Mouse (Mus musculus): ENCODE measurements at regions not wholly inside any gene's neighbourhood (a gene's known extent, or its start where the extent isn't known, plus 50 kb on each side); places are given as distances from the start of the nearest gene placed in this dataset.
"Not testable (repeated sequence)": the region's sequence is repeated elsewhere in the genome, so short reads cannot be mapped to it uniquely, and the experiment has no call there.

DNA sequence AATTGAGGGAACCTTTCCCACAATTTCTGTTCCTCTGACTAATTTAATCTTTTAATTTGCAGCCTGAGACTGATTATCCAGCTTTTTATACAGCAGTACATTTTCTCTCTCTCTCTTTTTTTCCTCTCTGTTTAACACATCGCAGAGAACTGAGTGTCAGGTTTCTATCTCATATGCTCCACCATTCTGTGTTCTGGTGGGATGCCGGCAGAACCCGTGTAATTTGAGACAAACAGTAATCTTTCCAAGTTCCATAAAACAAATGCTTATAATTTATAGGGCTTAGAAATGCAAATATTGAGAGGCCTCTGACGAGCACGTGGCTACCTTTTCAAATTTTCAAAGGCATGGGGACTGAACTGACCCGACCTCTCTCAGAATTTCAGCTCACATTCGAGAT is 59.1 kb downstream of the Zbtb18 start:
- Histone ChIP-seq H3K4me3 (ENCODE audit: control insufficient read depth, low read depth, low read length) (no peak overlapping the region), H3K4me1 (ENCODE audit: control insufficient read depth, insufficient read depth, low read length) (no peaks in the 10 kb centered on the region; the same call in 1 of the 2 replicates), H3K27ac (ENCODE audit: control insufficient read depth, insufficient read depth, low read depth, low read length) (no peak overlapping the region), H3K36me3 (ENCODE audit: control insufficient read depth, insufficient read depth, low read length) (no peaks in the 10 kb centered on the region), H3K27me3 (ENCODE audit: control insufficient read depth, insufficient read depth, low read length) (no peaks in the 10 kb centered on the region)
- no peak for TF ChIP-seq CTCF (IDR thresholded peaks at IDR 0.05; ENCODE audit: control insufficient read depth, insufficient read depth, insufficient replicate concordance, low read depth, low read length)
- TF ChIP-seq POLR2A (IDR thresholded peaks at IDR 0.05; ENCODE audit: control insufficient read depth, low read depth, low read length): no peak

DNA sequence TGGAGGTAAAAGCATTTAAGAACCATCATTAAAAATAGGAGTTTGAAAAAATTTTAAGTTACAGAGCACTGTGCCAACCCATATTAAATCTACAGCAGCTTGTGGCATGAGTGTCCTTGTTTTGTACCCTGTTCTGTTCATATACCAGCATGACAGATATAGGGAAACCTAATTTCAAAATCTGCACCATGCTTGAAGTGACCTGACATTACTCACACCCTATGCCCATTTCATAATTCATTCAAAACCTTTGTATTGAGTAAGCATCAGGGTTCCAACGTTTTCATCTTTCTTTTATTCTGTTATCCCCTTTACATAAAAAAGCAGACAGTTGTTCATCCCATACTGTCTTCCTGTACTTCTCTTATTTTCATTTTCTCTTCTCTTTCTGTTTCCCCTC is 61.8 kb downstream of the Zbtb18 start:
- Histone ChIP-seq H3K4me1 (ENCODE audit: control insufficient read depth, insufficient read depth, low read length) (no peaks in the 10 kb centered on the region; the same call in 1 of the 2 replicates), H3K4me3 (ENCODE audit: control insufficient read depth, low read depth, low read length) (no peak overlapping the region), H3K36me3 (ENCODE audit: control insufficient read depth, insufficient read depth, low read length) (no peaks in the 10 kb centered on the region), H3K27me3 (ENCODE audit: control insufficient read depth, insufficient read depth, low read length) (no peaks in the 10 kb centered on the region), H3K27ac (ENCODE audit: control insufficient read depth, insufficient read depth, low read depth, low read length) (no peak overlapping the region)
- no peak for TF ChIP-seq CTCF (IDR thresholded peaks at IDR 0.05; ENCODE audit: control insufficient read depth, insufficient read depth, insufficient replicate concordance, low read depth, low read length)
- no peak for TF ChIP-seq POLR2A (IDR thresholded peaks at IDR 0.05; ENCODE audit: control insufficient read depth, low read depth, low read length)

DNA sequence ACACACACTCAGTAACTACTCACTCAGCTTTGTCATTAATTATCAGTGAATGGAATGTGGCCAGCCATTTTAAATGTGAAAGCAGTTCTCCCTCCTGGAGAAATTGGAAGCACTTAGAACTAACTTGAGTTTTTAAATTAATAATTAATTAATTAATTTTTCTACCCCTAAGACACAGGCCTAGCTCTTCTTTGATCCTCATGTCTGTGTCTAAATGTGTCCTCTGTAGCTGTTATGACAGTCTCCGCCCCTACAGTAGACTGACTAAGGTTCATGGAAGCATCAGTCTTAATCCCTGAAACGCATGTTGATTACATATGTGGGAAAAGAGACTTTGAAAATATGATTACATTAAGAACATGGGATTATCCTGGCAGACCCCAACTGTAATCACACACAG is 62.6 kb downstream of the Zbtb18 start:
- no peaks in the 10 kb centered on the region for H3K27me3 ChIP-seq (ENCODE audit: control insufficient read depth, insufficient read depth, low read length)

DNA sequence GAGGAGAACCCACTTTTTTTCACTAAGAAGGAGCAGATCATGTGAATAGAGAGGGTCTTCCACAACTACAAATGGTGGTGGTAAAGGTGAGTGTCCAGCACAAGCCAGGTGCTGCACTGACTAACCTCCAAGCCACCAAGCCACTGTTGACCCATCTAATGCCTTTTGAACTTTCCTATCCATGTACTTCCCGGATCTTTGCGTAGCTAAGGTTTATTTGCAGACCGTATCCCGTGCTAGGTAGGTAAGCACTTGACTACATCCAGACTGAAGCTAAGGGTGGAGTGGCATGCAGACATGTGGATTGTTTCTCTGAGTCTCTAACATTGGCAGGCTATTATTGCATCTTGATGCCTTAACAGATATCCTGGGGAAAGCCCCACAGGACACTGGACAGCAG is 65.2 kb downstream of the Zbtb18 start:
- not testable (repeated sequence) for H3K36me3 ChIP-seq (ENCODE audit: control insufficient read depth, insufficient read depth, low read length); H3K27me3 ChIP-seq (ENCODE audit: control insufficient read depth, insufficient read depth, low read length); H3K4me1 ChIP-seq (ENCODE audit: control insufficient read depth, insufficient read depth, low read length); H3K4me3 ChIP-seq (ENCODE audit: control insufficient read depth, low read depth, low read length); H3K27ac ChIP-seq (ENCODE audit: control insufficient read depth, insufficient read depth, low read depth, low read length)

More for the DNA sequence above, 62.6 kb downstream of the Zbtb18 start:
- Histone ChIP-seq H3K36me3 (ENCODE audit: control insufficient read depth, insufficient read depth, low read length) (no peaks in the 10 kb centered on the region), H3K4me3 (ENCODE audit: control insufficient read depth, low read depth, low read length) (no peak overlapping the region), H3K4me1 (ENCODE audit: control insufficient read depth, insufficient read depth, low read length) (no peaks in the 10 kb centered on the region), H3K27ac (ENCODE audit: control insufficient read depth, insufficient read depth, low read depth, low read length) (no peak overlapping the region)
- TF ChIP-seq POLR2A (IDR thresholded peaks at IDR 0.05; ENCODE audit: control insufficient read depth, low read depth, low read length) (no peak), CTCF (IDR thresholded peaks at IDR 0.05; ENCODE audit: control insufficient read depth, insufficient read depth, insufficient replicate concordance, low read depth, low read length) (no peak)

DNA sequence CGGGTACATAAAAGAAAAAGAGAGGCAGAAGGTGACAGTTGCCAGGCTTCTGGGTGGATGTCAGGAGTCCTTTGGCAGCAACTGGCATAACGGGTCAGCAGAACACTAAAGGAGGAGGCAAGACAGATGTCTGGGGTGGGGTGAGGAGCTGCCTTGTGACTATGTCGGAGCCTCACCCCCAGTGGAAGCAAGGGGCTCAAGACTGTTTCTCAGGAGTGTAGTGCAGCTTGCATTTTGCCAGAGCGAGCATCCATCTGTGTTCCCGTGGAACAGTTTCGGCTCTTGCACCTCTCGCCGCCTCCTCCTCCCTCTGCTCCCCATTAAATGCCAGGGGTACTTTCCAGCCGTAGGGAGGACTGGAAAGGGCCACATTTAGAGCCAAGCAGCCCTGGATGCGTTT is 67.6 kb downstream of the Zbtb18 start:
- Histone ChIP-seq H3K4me3 (ENCODE audit: control insufficient read depth, low read depth, low read length) (no peak overlapping the region), H3K27ac (ENCODE audit: control insufficient read depth, insufficient read depth, low read depth, low read length) (no peak overlapping the region), H3K36me3 (ENCODE audit: control insufficient read depth, insufficient read depth, low read length) (no peaks in the 10 kb centered on the region), H3K4me1 (ENCODE audit: control insufficient read depth, insufficient read depth, low read length) (no peaks in the 10 kb centered on the region), H3K27me3 (ENCODE audit: control insufficient read depth, insufficient read depth, low read length) (no peaks in the 10 kb centered on the region)
- TF ChIP-seq CTCF (IDR thresholded peaks at IDR 0.05; ENCODE audit: control insufficient read depth, insufficient read depth, insufficient replicate concordance, low read depth, low read length) (no peak), POLR2A (IDR thresholded peaks at IDR 0.05; ENCODE audit: control insufficient read depth, low read depth, low read length) (no peak)

DNA sequence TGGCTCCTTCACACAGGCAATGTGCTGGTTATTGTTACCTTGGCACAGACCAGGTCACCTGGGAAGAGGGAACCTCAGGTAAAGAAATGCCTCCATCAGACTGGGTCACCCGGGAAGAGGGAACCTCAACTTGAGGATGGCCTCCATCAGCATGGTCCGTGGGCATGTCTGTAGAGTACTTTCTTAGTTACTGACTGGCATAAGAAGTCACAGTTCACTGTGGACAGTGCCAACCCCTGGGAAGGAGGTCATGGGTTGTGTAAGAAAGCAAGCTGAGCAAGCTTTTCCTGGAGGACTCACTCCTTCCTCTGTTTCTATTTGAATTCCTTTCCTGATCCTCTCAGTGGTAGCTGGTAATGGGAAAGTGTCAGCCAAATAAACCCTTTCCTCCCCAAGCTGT is 70.0 kb downstream of the Zbtb18 start:
- TF ChIP-seq POLR2A (IDR thresholded peaks at IDR 0.05; ENCODE audit: control insufficient read depth, low read depth, low read length) (no peak), CTCF (IDR thresholded peaks at IDR 0.05; ENCODE audit: control insufficient read depth, insufficient read depth, insufficient replicate concordance, low read depth, low read length) (no peak)
- no peak overlapping the region for H3K27ac ChIP-seq (ENCODE audit: control insufficient read depth, insufficient read depth, low read depth, low read length)
- no peaks in the 10 kb centered on the region for H3K27me3 ChIP-seq (ENCODE audit: control insufficient read depth, insufficient read depth, low read length)
- no peaks in the 10 kb centered on the region for H3K36me3 ChIP-seq (ENCODE audit: control insufficient read depth, insufficient read depth, low read length)
- no peak overlapping the region for H3K4me3 ChIP-seq (ENCODE audit: control insufficient read depth, low read depth, low read length)
- no peaks in the 10 kb centered on the region for H3K4me1 ChIP-seq (ENCODE audit: control insufficient read depth, insufficient read depth, low read length)

DNA sequence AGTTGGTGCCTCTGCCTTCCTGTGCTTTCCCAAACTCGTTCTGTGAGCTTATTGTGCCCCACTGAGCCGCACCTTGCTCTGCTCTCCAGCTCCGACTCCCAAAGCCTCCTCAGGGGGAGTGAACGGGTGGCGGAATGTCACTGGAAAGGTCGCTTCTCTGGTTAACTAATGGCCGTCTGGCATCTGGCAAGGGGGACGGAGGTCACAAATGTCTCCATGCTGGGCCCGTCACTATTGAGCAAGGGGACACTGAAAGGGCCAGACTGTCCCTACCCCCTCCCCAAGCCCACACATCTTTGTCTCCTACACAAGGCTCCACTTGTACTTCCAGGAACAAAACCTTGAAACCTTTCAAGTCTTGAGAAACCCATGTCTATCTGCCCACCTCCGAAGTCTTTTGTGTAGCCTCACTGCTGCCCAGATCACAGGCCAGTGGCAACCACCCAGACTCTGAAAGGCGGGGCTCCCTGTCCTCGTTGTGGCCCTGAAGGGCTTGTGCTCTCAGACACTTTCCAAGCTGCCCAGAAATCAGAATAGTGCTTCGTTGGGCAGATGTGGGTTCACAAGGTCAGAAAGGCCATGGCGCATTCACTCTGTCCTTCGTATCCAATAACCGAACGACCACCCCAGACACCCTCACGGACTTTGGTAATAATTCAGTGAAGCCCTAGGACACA is 75.9 kb downstream of the Zbtb18 start:
- Histone ChIP-seq H3K27ac (ENCODE audit: control insufficient read depth, insufficient read depth, low read depth, low read length) (no peak overlapping the region), H3K36me3 (ENCODE audit: control insufficient read depth, insufficient read depth, low read length) (no peaks in the 10 kb centered on the region), H3K4me3 (ENCODE audit: control insufficient read depth, low read depth, low read length) (no peak overlapping the region), H3K27me3 (ENCODE audit: control insufficient read depth, insufficient read depth, low read length) (no peaks in the 10 kb centered on the region), H3K4me1 (ENCODE audit: control insufficient read depth, insufficient read depth, low read length) (no peaks in the 10 kb centered on the region; the same call in 1 of the 2 replicates)
- TF ChIP-seq CTCF (IDR thresholded peaks at IDR 0.05; ENCODE audit: control insufficient read depth, insufficient read depth, insufficient replicate concordance, low read depth, low read length) (no peak), POLR2A (IDR thresholded peaks at IDR 0.05; ENCODE audit: control insufficient read depth, low read depth, low read length) (no peak)

All from testis, adult 2 months (tissue).